ENCODE assay signal across 8 mouse cellular contexts in the genomic region with DNA sequence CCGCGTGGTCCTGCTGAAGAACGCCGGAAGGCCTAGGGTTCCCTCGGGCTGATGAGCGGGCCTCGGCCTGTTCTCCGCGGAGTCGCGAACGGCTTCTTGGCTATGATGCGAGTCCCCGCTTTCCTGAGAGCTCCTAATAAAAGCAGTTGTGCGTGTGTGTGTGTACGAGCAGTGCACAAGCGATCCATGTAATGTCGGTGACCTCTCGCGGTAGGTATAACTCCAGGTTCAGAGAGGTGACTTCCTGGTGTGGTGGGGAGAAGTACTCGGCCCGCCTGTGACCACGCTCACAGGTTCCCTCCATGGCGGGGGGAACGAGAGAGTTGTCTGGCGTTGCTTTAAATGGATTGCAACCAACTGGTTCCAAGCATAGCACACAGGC. TPM values are rescaled to one million over a fixed set of nuclear protein-coding genes. Genes with fewer than 3 reads are reported as not detected.
DNase-seq lines count a peak whose midpoint lies in the region; ATAC-seq and TF ChIP-seq lines count a peak whose summit lies in the region.

No protein-coding gene starts in this region.

- peaks cover 33% of the 10 kb centered on the region for H3K36me3 ChIP-seq in heart, embryonic 10.5 days
- H3K36me3 ChIP-seq in ES-Bruce4 (ENCODE audit: control insufficient read depth, insufficient read depth, low read length, poor library complexity, severe bottlenecking), result peaks cover 34% of the 10 kb centered on the region
- H3K36me3 ChIP-seq in forebrain, embryonic 14.5 days (ENCODE audit: control insufficient read depth, insufficient read depth, low read length), result peaks cover 27% of the 10 kb centered on the region
- H3K36me3 ChIP-seq in liver, embryonic 13.5 days, result peaks cover 32% of the 10 kb centered on the region
- peaks cover 6% of the 10 kb centered on the region; the same call in 1 of the 2 replicates for H3K36me3 ChIP-seq in stomach, postnatal 0 days (ENCODE audit: control insufficient read depth, insufficient read depth, low read length)

- no peak for TF ChIP-seq POLR2A in ES-Bruce4 (IDR thresholded peaks at IDR 0.05; ENCODE audit: insufficient read depth, low read length)

- no peak for TF ChIP-seq CTCF in ES-Bruce4 (IDR thresholded peaks at IDR 0.05; ENCODE audit: low read depth, low read length)
- TF ChIP-seq CTCF in stomach, postnatal 0 days (IDR thresholded peaks at IDR 0.05; ENCODE audit: low read depth), result no peak

- peak overlapping the region; percentile 98 for H3K27ac ChIP-seq in heart, embryonic 10.5 days
- peak overlapping the region; percentile 48 for H3K27ac ChIP-seq in ES-Bruce4 (ENCODE audit: insufficient read depth, low read length)
- peak overlapping the region; percentile 52; the same call in 1 of the 2 replicates for H3K27ac ChIP-seq in forebrain, embryonic 14.5 days (ENCODE audit: low read depth, low read length)
- H3K27ac ChIP-seq in liver, embryonic 13.5 days, result peak overlapping the region; percentile 85
- peak overlapping the region; percentile 84 for H3K27ac ChIP-seq in stomach, postnatal 0 days (replicated peaks)

- under 1% methylated on average over 26 of the region's 26 CpGs for WGBS in heart, embryonic 10.5 days
- under 1% methylated on average over 26 of the region's 26 CpGs for WGBS in forebrain, embryonic 14.5 days
- whole genome bisulfite sequencing in liver, embryonic 13.5 days (ENCODE audit: insufficient replicate concordance), result under 1% methylated on average over 26 of the region's 26 CpGs
- WGBS in stomach, postnatal 0 days, result under 1% methylated on average over 26 of the region's 26 CpGs

- DNase-seq in heart, embryonic 10.5 days (ENCODE audit: low spot score), result no peak
- no peak for DNase-seq in heart, adult 9 months (ENCODE audit: low spot score in 2 of 2)
- no peak for DNase-seq in forebrain, embryonic 14.5 days (ENCODE audit: low spot score)
- DNase-seq in liver, embryonic 13.5 days, result no peak
- no peak for DNase-seq in stomach, postnatal 0 days (ENCODE audit: low spot score)
- DNase-seq in spleen, postnatal 4 days (ENCODE audit: low spot score in 2 of 2), result no peak
- DNase-seq in adrenal gland, adult (ENCODE audit: inconsistent age in 2 of 2, low spot score in 1 of 2), result no peak

- H3K4me3 ChIP-seq in heart, embryonic 10.5 days, result peak overlapping the region; percentile 95
- H3K4me3 ChIP-seq in ES-Bruce4 (ENCODE audit: low read depth, low read length), result peak overlapping the region; percentile 96
- H3K4me3 ChIP-seq in forebrain, embryonic 14.5 days (ENCODE audit: low read depth, low read length), result peak overlapping the region; percentile 90
- H3K4me3 ChIP-seq in liver, embryonic 13.5 days (replicated peaks), result peak overlapping the region; percentile 87
- H3K4me3 ChIP-seq in stomach, postnatal 0 days (ENCODE audit: low read depth, low read length), result peak overlapping the region; percentile 84

- peak overlapping the region; percentile 89 for H3K9ac ChIP-seq in ES-Bruce4 (ENCODE audit: low read depth, poor library complexity, severe bottlenecking)
- H3K9ac ChIP-seq in forebrain, embryonic 14.5 days (ENCODE audit: low read length), result peak overlapping the region; percentile 88
- peak overlapping the region; percentile 92 for H3K9ac ChIP-seq in liver, embryonic 13.5 days
- peak overlapping the region; percentile 82 for H3K9ac ChIP-seq in stomach, postnatal 0 days (ENCODE audit: low read length)

- H3K4me1 ChIP-seq in heart, embryonic 10.5 days, result peaks cover 18% of the 10 kb centered on the region
- H3K4me1 ChIP-seq in ES-Bruce4 (ENCODE audit: control insufficient read depth, insufficient read depth, low read length), result no peaks in the 10 kb centered on the region
- H3K4me1 ChIP-seq in forebrain, embryonic 14.5 days (ENCODE audit: control insufficient read depth, insufficient read depth, low read length), result peaks cover 13% of the 10 kb centered on the region
- H3K4me1 ChIP-seq in liver, embryonic 13.5 days (replicated peaks), result peaks cover 60% of the 10 kb centered on the region
- no peaks in the 10 kb centered on the region for H3K4me1 ChIP-seq in stomach, postnatal 0 days (replicated peaks; ENCODE audit: control insufficient read depth, insufficient read depth)

- H3K4me2 ChIP-seq in forebrain, embryonic 14.5 days (ENCODE audit: low read length), result peak overlapping the region; percentile 81
- peak overlapping the region; percentile 95 for H3K4me2 ChIP-seq in liver, embryonic 13.5 days
- H3K4me2 ChIP-seq in stomach, postnatal 0 days (replicated peaks; ENCODE audit: low read depth), result peak overlapping the region; percentile 58

- no peaks in the 10 kb centered on the region for H3K9me3 ChIP-seq in heart, embryonic 10.5 days
- no peaks in the 10 kb centered on the region for H3K9me3 ChIP-seq in ES-Bruce4 (replicated peaks; ENCODE audit: control insufficient read depth, insufficient read depth, low read length, poor library complexity, severe bottlenecking)
- H3K9me3 ChIP-seq in forebrain, embryonic 14.5 days (replicated peaks; ENCODE audit: control insufficient read depth, low read length), result no peaks in the 10 kb centered on the region
- no peaks in the 10 kb centered on the region for H3K9me3 ChIP-seq in liver, embryonic 13.5 days (replicated peaks)
- H3K9me3 ChIP-seq in stomach, postnatal 0 days (ENCODE audit: control insufficient read depth, low read length), result no peaks in the 10 kb centered on the region

- no peak for TF ChIP-seq EP300 in ES-Bruce4 (IDR thresholded peaks at IDR 0.05; ENCODE audit: insufficient read depth, low read depth, low read length)
- no peak for TF ChIP-seq EP300 in stomach, postnatal 0 days (optimal IDR thresholded peaks at IDR 0.05)

- no peak for ATAC-seq in forebrain, embryonic 14.5 days
- peak; percentile 13 for ATAC-seq in liver, embryonic 13.5 days (ENCODE audit: low read depth)
- peak; percentile 23; the same call in 1 of the 2 replicates for ATAC-seq in stomach, postnatal 0 days (ENCODE audit: low FRiP score, low TSS enrichment)

- H3K27me3 ChIP-seq in heart, embryonic 10.5 days (ENCODE audit: insufficient read depth, poor library complexity, severe bottlenecking), result no peaks in the 10 kb centered on the region
- no peaks in the 10 kb centered on the region for H3K27me3 ChIP-seq in ES-Bruce4 (ENCODE audit: control insufficient read depth, insufficient read depth, low read length, poor library complexity, severe bottlenecking)
- no peaks in the 10 kb centered on the region for H3K27me3 ChIP-seq in forebrain, embryonic 14.5 days (replicated peaks; ENCODE audit: control insufficient read depth, insufficient read depth, low read length)
- H3K27me3 ChIP-seq in liver, embryonic 13.5 days, result no peaks in the 10 kb centered on the region
- H3K27me3 ChIP-seq in stomach, postnatal 0 days (ENCODE audit: control insufficient read depth, insufficient read depth, low read length), result no peaks in the 10 kb centered on the region

RNA-seq across cellular contexts. Expression of gene Ncl, which starts 0.6 kb away (rescaled TPM):
- 345 and 518 TPM in 2 replicates for polyA plus RNA-seq in heart, embryonic 10.5 days (2016; fragmentation: Nextera tagmentation; extraction: Ambion mirVana)
- 1,350 and 1,473 TPM in 2 replicates for polyA plus RNA-seq in ES-Bruce4 (2011; ENCODE audit: insufficient read depth, insufficient read length, low read depth, missing spikeins)
- polyA plus RNA-seq in forebrain, embryonic 14.5 days (2014; fragmentation: Nextera tagmentation; extraction: Ambion mirVana), result 122 and 124 TPM in 2 replicates
- polyA plus RNA-seq in liver, embryonic 13.5 days (2015; fragmentation: Nextera tagmentation; extraction: Ambion mirVana), result 423 and 530 TPM in 2 replicates
- polyA plus RNA-seq in stomach, postnatal 0 days (2015; fragmentation: Nextera tagmentation; extraction: Ambion mirVana), result 198 and 202 TPM in 2 replicates

RNA-seq across cellular contexts. Expression of gene B3gnt7, which starts 57.2 kb away (rescaled TPM):
- 6.6 and 8.1 TPM in 2 replicates for polyA plus RNA-seq in heart, embryonic 10.5 days (2016; fragmentation: Nextera tagmentation; extraction: Ambion mirVana)
- polyA plus RNA-seq in ES-Bruce4 (2011; ENCODE audit: insufficient read depth, insufficient read length, low read depth, missing spikeins), result 54.9 and 55.3 TPM in 2 replicates
- 3.9 and 4.1 TPM in 2 replicates for polyA plus RNA-seq in forebrain, embryonic 14.5 days (2014; fragmentation: Nextera tagmentation; extraction: Ambion mirVana)
- polyA plus RNA-seq in liver, embryonic 13.5 days (2015; fragmentation: Nextera tagmentation; extraction: Ambion mirVana), result 2.4 and 3.2 TPM in 2 replicates
- 9.3 and 10.9 TPM in 2 replicates for polyA plus RNA-seq in stomach, postnatal 0 days (2015; fragmentation: Nextera tagmentation; extraction: Ambion mirVana)

Comparison
In these comparisons a context has a peak if more than half of its experiments do, and no peak if none do; other contexts are left out.
1. H3K27ac ChIP-seq: peak in every context shown above with its lines; median percentile 98 in heart, embryonic 10.5 days; 85 in liver, embryonic 13.5 days; 84 in stomach, postnatal 0 days; 52 in forebrain, embryonic 14.5 days; 48 in ES-Bruce4.